Mouse (Mus musculus) left cerebral cortex, postnatal 14 days (tissue): Measurements from ENCODE around the gene Gnaz. TPM values are rescaled to one million over a fixed set of nuclear protein-coding genes. Genes with fewer than 3 reads are reported as not detected.
"Not testable (repeated sequence)": the region's sequence is repeated elsewhere in the genome, so short reads cannot be mapped to it uniquely, and the experiment has no call there.

Experiments used
- DNase-seq, 2 experiments: peaks; one replicate each; pipeline ENCODE4 v3.0.0; 2021 to 2022; ENCODE audit warnings: low spot score in 2 of 2, mixed read lengths in 1 of 2
- intact Hi-C: fragments of 180-260 bp; cut with DNase I; formaldehyde crosslinking; loops from one replicate; pipeline ENCODE4 v1.15.1; 2025
- total RNA-seq, 2 experiments: library from RNA; stranded (reverse); gene quantifications; 2 replicates each; pipeline ENCODE4 v1.2.3; 2021

The Gnaz gene
- total RNA-seq, 2 experiments from 2014 or later, result 159 to 164 TPM

DNA sequence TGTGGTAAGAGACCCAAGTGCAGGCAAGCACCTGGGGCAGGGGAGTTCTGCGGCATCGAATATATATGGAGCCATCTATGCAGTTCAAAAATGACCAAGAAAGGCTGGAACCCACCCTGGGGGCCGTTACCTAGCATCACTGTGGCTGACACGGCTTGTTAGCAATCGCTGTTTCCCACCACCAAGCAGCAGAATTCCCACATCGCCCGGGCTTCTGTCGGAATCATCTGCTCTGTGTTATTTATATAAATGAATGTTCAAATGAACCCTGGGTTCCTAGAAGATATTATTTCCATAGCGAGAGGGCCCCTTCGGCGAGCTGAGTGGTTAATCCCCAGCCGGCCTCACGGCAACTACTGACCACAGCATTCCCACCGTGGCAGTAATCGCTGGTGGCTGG is 43.7 kb downstream of the Gnaz start:
- intact Hi-C loops, result no loop called here
- DNase-seq, result peak; percentile 53 to 61

DNA sequence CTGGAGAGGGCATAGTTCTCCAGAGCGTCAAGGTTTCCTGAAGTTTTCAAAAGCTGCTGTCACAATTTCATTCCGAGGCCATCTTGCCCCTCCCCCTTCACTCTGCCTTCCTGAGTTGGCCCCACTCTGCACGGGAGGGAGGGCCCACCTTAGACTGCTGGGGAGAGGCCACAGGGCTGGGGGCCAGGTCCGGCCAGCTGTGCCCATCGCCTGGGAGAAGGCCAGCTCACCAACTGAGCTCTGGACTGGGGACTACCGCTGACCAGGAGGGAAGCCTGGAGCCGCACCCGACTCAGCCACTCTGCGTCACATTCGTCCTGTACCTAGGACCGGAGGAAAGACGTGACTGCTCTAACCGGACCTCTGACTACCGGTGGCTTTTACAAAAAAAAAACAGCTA is 48.5 kb downstream of the Gnaz start:
- intact Hi-C loops, result no loop called here
- DNase-seq, result no peak

DNA sequence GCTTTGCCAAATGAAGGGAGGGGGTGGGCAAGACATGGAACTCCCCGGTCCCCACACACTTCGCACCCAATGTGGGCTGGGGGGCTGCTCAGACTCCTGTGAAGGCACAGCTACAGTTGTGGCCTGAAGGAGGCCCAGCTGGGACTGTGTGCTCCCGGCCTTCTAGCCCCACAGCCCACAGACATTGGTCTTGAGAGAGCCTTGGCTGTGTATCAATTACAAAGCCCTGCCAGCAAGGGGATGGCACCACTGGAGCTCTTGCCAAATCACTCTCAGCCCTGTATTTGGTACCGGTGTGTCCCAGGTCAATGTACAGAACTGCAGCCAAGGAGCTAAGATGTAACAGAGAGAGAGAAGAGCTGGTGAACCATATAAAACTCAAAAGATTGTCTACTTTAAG is 49.5 kb downstream of the Gnaz start:
- no peak for DNase-seq
- intact Hi-C loops, result no loop called here

DNA sequence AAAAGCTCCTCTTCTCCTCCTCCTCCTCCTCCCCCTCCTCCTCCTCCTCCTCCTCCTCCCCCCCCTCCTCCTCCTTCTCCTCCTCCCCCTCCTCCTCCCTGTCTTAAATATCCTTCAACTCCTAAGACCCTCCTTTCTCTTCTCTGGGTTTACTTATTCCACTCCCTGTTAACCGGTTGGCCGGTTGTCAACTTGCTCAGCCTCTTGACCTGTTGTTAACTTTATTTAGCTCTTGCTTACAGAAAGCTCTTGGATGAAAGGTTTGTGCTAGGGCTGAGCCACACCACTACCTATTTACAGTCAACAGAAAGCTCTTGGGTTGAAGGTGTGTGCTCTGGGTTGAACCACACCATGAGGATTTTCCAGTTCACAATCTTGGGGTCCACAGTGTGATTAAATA is 53.3 kb downstream of the Gnaz start:
- no peak for DNase-seq
- intact Hi-C loops, result loop anchor here (5.0 kb wide), 1 partner anchor 53 kb away; the partner anchor contains the start of gene Gnaz

DNA sequence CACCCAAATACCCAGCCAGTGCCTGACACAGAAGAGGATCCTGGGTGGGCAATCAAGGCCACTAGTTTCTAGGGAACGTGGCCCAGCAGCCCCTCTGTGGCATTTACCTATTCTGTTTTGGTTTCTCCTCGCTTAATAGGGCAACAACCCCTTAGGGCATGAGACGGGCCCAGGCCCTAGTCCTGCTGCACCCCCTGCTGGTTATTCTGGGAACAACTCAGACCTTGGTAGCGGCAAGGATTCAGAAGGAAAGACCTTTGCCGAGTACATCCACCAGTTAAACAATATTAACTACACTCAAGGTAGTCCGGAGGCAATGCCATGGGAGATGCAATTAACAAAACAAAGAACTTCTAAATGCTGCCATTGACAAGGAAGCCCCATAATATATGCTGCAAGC is 54.2 kb downstream of the Gnaz start:
- intact Hi-C loops, result loop anchor here (1.0 to 5.0 kb wide), 2 partner anchors 54 to 84 kb away; partner anchors contain the start of gene Gnaz
- peak; percentile 78 to 90 for DNase-seq

DNA sequence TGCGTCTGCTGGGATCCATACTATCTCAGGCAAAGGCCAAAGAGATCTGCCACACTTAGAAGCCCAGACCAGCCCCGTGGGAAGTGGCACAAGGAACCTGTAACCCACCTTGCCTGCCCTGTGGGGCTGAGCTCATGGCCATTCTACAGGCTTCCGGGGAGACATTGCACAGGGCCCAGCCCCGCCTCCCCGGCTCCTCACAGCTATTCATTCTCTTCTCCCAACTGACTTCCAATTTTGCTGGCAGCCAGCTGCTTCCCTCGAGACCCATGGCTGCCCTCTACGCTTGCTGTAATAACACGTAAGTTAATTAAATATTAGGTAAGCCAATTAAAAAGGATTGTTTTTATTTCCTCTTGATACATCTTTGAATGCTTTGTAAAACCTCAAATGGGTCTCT is 59.5 kb downstream of the Gnaz start:
- intact Hi-C loops, result no loop called here
- DNase-seq, result no peak

DNA sequence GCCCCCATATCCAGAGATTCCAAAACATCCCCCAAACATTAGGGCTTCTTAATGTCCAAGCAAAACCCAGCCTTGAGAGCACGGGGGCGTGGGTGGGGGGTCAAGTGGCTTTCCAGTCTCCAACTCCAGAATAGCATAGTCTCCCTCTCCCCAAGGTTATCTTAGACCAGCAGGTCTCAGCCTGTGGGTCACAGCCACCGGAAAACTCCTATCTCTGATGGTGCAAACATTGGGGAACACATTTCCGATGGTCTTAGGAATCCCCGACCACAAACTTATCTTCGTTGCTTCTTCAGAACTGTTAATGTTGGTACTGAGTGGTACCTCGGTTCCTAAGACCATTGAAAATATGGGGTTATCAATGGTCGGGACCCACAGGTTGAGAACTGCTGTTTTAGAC is 61.8 kb downstream of the Gnaz start:
- no peak for DNase-seq
- intact Hi-C loops, result no loop called here

DNA sequence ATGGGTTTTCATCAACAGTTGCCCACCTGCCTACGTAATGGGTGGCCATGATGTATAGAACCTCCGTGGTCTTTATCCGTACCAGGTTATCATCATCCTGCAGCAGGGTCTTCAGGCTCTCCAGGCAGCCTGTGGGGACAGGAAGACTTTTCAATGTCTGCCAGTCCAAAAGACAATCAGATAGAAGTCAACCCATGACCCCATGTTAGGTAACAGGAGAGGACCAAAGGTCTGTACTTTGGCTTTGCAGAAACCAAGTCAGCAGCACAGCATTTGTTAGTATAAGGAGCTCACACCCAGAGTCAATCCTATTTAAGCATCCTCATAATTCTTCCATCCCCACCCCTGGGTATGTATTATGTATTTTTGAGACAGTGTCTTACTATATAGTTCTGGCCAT is 62.7 kb downstream of the Gnaz start:
- intact Hi-C loops, result no loop called here
- no peak for DNase-seq

DNA sequence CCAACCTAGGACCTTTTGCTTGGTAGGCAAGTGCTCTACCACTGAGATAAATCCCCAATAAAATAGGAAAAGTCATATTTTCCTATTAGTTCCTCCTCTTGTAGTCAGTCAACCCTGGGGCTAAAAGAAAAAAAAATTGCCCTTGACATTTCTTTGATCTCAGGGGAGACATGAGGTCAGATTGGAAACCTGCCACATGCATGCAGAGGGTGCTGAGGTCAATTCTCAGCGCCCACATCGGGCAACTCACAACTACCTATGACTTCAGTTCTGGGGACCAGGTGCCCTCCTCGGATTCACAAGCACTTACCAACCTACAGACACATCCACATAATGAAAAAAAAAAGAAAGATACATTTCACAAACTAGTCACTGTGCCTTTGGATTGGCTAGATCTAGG is 63.3 kb downstream of the Gnaz start:
- no peak for DNase-seq
- intact Hi-C loops, result no loop called here

DNA sequence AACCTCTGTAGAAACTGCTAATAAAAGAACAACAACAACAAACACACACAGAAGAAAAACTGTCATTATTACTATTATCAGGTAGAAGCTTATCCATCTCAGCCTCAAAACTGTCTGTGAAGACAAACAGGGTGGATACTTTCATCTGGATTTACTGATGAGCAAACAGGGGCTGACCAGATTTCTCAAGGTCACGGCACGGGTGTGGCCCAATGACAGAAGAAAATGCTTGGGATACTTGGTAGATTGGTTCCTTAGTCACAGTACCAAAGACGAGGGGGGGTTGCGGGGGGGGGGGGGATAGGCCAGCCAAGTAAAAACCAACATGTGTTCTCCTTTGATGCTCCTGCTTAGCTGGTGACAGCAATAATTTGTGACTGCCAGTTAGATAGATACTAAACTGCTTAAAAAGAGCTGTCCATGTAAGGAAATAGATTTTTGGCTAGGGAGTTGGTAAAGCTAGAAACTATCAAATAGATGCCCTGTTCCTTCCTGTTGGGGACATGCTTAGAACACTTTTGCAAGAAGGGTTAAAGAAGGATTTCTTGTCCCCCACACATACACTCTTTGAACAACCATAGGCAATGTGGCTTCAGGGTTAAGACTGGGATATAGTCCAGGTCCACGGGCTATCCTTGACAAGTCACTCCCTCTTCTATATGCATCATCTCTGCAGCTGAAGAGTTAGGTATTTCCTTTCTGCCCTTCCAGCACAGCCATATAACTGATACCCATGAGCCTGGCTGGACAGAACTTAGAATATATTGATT is 64.6 kb downstream of the Gnaz start:
- intact Hi-C loops, result no loop called here
- no peak for DNase-seq

DNA sequence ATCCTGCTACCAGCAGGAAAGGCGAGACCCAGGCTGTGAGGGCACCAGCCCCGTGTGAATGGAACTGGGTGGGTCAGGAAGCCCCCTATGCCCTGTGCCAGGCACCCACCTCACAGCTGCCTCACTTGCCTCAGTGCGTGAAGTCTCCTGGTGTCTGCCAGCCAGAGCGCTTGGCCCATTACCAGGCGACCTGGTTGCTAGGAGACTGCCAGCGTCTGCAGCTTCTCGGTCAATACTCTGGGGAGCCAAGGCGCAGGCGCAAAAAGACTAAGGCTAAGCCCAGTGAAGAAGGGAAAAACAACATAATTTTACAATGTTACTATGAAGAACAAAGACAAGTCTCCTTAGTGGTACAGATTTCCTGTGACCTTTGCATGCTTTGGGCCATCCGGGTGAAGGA is 65.4 kb downstream of the Gnaz start, which contains the start of gene Rsph14:
Gene Rsph14, minus strand, starts transcription at position 192 of the 400 bp plus-strand sequence.
- peak; percentile 88 to 94 for DNase-seq
- intact Hi-C loops, result no loop called here

DNA sequence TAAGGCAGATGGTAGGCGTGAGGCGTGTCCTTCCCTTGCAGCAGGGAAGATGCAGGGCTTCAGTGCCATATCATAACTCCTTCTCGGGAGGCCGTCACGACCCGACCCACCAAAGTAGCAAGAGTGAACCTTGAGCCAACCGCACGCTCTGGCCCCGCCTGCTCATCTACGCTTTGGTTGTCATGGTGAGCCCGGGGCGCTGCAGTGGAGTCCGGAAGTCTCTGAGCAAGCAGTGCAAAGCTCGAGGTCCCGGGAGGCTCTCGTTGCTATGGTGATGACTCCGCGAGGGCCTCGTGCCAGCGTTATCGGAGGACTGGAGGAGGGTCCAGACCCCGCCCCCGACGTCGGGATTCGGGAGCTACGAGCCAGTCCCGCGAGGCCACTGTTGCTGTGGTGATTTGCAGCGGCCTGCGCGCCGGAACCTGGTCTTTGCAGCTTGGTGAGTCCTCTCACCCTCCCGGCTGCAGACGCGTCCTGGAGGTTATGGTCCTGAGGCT is 70.0 kb downstream of the Gnaz start, which contains the start of gene Rab36:
Gene Rab36, plus strand, starts transcription at position 176 of the 497 bp plus-strand sequence.
- intact Hi-C loops, result no loop called here
- DNase-seq, result peak; percentile 94 to 97

DNA sequence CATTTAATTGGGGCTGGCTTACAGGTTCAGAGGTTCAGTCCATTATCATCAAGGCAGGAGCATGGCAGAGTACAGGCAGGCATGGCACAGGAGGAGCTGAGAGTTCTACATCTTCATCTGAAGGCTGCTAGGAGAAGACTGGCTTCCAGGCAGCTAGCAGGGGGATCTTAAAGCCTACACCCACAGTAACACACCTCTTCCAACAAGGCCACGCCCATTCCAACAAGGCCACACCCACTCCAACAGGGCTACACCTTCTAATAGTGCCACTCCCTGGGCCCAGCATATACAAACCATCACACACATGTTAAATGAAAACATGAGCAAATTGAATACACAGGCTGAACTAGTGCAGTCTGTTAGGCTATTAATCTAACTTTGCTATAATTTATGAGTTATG is 75.1 kb downstream of the Gnaz start:
- intact Hi-C loops, result not testable (repeated sequence)

DNA sequence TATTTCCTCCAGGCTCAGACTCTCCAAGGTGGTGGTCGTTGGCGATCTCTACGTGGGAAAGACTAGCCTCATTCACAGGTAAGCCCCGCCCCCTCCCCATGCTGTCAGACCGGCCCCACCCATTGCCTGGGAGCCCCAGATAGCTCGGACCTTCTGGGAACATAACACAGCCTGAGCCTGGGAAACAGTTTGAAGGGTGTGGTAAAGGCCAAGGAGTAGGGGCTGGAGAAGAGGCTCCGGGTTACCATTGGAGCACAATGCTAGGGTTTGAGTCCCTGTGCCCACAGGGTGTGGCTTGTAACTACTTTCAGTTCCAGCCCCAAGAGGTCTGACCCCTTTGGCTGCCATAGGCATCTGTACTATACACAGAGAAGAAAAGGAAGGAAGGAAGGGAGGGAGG is 77.5 kb downstream of the Gnaz start:
- intact Hi-C loops, result no loop called here
- DNase-seq, result no peak

More for the DNA sequence above, 75.1 kb downstream of the Gnaz start:
- not testable (repeated sequence) for DNase-seq

DNA sequence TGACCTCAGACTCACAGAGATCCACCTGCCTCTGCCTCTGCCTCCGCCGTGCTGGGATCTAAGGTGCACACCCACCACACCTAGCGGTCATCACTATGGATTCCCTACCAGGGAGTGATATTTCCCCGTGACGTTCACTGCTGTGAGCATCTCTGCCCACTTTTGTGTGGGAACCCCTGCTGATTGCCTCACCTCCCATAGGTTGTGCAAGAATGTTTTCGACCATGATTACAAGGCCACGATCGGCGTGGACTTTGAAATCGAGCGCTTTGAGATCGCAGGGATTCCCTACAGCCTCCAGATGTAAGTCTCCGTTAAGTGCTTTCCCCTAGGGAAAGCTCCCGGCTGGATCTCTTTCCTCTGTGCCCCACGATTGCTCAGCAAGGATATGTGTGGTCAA is 78.9 kb downstream of the Gnaz start:
- DNase-seq, result no peak
- intact Hi-C loops, result no loop called here

DNA sequence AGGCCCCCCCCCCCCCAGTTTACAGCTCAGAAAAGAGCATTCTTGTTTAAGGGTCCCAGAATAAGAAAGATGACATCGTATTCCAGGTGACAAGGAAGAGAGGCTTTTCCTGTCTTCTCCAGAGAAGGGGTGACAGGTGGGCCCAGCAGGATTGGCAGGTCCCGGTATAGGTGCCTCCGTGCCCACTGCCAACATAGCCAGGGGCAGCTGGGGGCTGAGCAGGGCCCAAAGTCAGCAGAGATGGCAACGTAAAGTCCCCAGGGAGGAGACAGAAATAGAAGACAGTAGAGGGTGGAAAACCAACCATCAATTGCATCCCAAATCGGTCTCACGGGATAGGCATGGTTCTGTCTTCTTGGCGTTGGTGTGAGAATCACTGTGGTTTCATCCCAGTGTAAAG is 81.7 kb downstream of the Gnaz start:
- intact Hi-C loops, result no loop called here
- no peak for DNase-seq

DNA sequence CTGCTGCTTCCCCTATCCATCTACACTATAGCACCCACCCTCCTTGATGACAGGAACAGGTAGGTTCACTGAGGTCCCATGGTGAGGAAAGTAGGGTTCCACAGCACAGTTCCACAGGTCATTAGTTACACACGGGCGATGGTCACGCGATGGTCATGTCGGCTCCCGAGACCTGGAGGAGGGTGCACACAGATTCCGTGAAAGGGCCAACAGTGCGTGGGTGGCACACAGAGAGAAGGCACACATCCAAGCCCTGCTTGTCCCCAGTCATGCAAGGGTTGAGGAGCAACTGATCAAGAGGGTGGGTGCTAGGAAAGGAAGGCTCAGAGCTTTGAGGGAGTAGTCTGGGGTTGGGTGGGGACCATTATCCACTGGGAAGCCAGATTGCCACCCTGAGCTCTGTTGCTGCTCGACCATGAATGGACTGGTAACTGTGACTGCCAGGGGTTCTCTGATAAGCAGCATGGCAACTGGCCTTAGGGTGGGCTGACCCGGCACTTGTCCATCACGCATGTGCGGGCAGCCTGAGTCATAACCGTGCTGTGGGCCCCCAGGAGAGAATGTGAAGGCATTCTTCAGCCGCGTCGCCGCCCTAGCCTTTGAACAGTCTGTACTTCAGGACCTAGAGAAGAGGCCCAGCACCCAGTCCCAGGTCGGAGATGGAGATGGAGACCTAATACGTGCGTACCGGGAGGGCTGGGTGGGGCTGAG is 84.5 kb downstream of the Gnaz start:
- DNase-seq, result no peak
- intact Hi-C loops, result no loop called here

DNA sequence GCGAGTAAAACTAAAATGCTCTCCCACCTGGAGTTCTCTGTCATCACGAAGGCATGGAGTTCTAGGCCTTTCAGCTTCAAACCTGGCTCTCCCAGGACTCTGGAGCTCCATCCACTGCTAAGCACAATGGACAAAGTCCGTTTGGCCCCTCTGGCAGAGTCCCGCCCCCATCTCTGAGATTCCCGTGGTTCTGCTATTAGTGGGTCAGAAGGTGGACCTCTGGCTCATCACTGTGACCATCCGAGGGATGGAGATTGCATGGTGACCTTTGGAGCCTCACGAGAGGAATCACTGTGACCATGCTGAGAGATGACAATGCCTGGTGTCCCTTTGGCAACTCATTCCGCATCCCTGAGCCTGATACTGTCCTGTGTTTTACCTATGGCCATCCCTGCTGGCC is 85.9 kb downstream of the Gnaz start:
- DNase-seq, result no peak
- intact Hi-C loops, result no loop called here

DNA sequence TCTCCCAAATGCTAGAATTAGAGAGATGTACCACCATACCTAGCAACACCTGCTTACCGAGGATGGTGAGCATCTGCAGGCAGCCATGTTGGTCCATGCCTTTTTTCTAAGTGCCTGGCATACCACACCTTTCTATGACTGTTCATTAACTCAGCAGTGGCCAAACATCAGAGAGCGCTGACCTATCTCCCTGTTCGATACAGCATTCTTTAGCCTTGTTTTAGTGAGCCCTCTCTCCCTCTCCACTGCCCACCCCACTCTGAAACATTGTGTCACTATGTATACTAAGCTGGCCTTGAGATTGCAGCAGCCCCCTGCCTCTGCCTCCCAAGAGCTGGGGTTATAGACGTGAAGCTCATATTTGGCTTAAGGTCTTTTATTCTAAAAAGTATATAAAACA is 86.7 kb downstream of the Gnaz start:
- DNase-seq, result no peak
- intact Hi-C loops, result no loop called here

DNA sequence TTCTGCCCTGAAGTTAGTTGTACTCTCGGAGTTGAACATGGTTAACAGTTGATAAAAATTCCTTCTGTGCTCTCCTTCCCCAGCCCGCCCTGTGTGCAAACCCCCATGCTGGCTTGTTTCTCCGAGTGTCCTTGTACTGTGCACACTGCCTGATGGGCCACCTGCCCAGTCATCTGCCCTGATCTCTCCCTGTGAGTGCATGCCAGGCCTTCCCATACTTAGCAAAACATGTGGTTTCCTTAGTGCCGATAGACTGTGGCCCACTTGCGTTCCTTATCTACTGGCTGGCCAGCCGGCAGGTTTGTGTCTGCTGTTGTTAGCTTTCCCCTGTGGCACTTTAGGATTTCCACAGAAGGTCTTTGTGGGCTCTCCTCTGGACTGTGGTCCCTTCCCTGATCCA is 87.1 kb downstream of the Gnaz start:
- no peak for DNase-seq
- intact Hi-C loops, result no loop called here

DNA sequence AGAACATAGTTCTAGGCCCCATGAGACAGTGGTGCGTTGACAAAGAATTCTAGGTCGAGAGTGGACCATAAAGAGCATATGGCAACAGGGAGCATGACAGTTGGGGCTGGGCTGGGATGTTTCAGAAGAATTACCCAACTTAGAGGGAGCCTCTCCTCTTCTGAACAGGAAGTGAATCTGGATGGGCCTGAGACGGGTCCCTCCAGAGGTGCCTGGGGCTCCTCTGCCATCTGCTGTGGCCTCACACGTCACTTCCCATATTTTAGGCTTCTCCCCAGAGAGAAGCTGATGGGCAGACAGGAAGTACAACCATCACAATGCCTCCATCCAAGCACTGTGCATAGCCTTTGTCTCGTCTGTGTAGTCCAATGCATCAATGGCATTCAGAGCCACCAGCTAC is 88.7 kb downstream of the Gnaz start:
- intact Hi-C loops, result no loop called here
- no peak for DNase-seq
